Comparison of ENCODE assay signal across 15 mouse cellular contexts in the genomic region with DNA sequence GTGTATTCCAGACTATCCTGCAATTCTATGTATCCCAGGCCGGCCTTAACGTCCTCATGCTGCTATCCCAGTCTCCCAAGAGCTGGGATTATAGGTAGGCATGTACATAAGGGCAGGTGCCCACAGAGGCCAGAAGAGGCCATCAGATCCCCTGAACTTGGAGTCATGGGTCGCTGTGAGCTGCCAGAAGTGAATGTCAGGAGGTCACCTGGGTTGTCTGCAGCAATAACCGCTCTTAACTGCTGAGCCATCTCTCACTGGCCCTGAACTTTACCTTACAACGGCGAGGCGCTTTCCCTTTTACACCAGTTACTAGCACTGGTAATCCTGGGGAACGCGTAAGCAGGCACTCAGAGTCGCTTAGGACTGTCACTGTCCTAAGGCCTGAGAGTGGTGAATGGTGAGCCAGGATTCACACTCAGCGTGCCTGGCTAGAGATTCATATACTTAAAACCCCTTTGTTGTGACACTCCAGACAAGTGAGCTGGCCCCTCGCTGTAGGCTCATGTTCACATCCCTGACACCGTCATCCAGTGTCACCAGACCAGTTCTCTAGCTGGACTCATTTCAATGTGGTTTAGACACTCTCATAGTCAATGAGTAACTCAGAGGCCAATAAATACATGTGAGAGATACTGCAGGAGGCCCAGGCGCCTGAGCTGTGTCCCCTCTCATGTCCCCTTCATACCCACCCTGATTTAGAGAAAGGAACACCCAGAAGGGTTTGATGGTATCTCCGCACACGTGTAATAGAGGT. TPM values are rescaled to one million over a fixed set of nuclear protein-coding genes. Genes with fewer than 3 reads are reported as not detected.
A peak's percentile ranks its signal among the peaks of the same experiment; 100 is the strongest.
DNase-seq lines count a peak whose midpoint lies in the region; ATAC-seq and TF ChIP-seq lines count a peak whose summit lies in the region.
"Had no signal": no experiment of that assay in that cellular context is flagged by ENCODE, and none has a peak within 500 bp of the region (broad histone marks: within the 10 kb centered on the region; RNA-seq: fewer than 3 reads in every experiment).

No protein-coding gene starts in this region.

- H3K4me2 ChIP-seq in heart, embryonic 12.5 days = peak overlapping the region; percentile 76
- H3K4me2 ChIP-seq in kidney, postnatal 0 days (ENCODE audit: low read length) = no peak overlapping the region
- H3K4me2 ChIP-seq in intestine, embryonic 15.5 days (replicated peaks) = peak overlapping the region; percentile 80
- H3K4me2 ChIP-seq in hindbrain, embryonic 16.5 days (ENCODE audit: low read length) = no peak overlapping the region
- H3K4me2 ChIP-seq: limb, embryonic 12.5 days had no signal

- H3K9ac ChIP-seq in heart, embryonic 12.5 days = 0 out of 2 replicates have a peak overlapping the region, but pooled peaks have one; percentile 4
- no peak overlapping the region for H3K9ac ChIP-seq in kidney, postnatal 0 days (ENCODE audit: low read depth, low read length)
- peak overlapping the region; percentile 8; the same call in 1 of the 2 replicates for H3K9ac ChIP-seq in intestine, embryonic 15.5 days
- H3K9ac ChIP-seq in hindbrain, embryonic 16.5 days (ENCODE audit: low read depth, low read length) = no peak overlapping the region
- H3K9ac ChIP-seq: limb, embryonic 12.5 days had no signal

- H3K27ac ChIP-seq in heart, embryonic 12.5 days (ENCODE audit: poor library complexity, severe bottlenecking) = 0 out of 2 replicates have a peak overlapping the region, but pooled peaks have one; percentile 31
- peak overlapping the region; percentile 21; the same call in 1 of the 2 replicates for H3K27ac ChIP-seq in kidney, postnatal 0 days
- peak overlapping the region; percentile 91 for H3K27ac ChIP-seq in intestine, embryonic 15.5 days
- no peak overlapping the region for H3K27ac ChIP-seq in hindbrain, embryonic 16.5 days (ENCODE audit: low read depth, low read length)
- H3K27ac ChIP-seq: limb, embryonic 12.5 days; macrophage had no signal

- WGBS in heart, embryonic 12.5 days = 73% methylated on average over 16 of the region's 16 CpGs
- WGBS in kidney, postnatal 0 days = 80% methylated on average over 16 of the region's 16 CpGs
- WGBS in intestine, embryonic 15.5 days = 64% methylated on average over 16 of the region's 16 CpGs
- WGBS in hindbrain, embryonic 16.5 days = 92% methylated on average over 16 of the region's 16 CpGs

- H3K4me1 ChIP-seq in heart, embryonic 12.5 days (replicated peaks) = peaks cover 62% of the 10 kb centered on the region
- H3K4me1 ChIP-seq in kidney, postnatal 0 days (replicated peaks; ENCODE audit: insufficient read depth, low read length) = peaks cover 29% of the 10 kb centered on the region
- H3K4me1 ChIP-seq in intestine, embryonic 15.5 days (replicated peaks) = peaks cover 38% of the 10 kb centered on the region
- peaks cover 16% of the 10 kb centered on the region for H3K4me1 ChIP-seq in hindbrain, embryonic 16.5 days (ENCODE audit: control insufficient read depth, insufficient read depth, low read depth, low read length)

- H3K9me3 ChIP-seq in heart, embryonic 12.5 days (replicated peaks) = no peaks in the 10 kb centered on the region
- no peaks in the 10 kb centered on the region for H3K9me3 ChIP-seq in kidney, postnatal 0 days (replicated peaks; ENCODE audit: low read length)
- H3K9me3 ChIP-seq in intestine, embryonic 15.5 days = no peaks in the 10 kb centered on the region
- no peaks in the 10 kb centered on the region for H3K9me3 ChIP-seq in hindbrain, embryonic 16.5 days (ENCODE audit: control insufficient read depth, low read length)
- H3K9me3 ChIP-seq: limb, embryonic 12.5 days had no signal

- no peak for ATAC-seq in heart, embryonic 12.5 days (ENCODE audit: insufficient number of reproducible peaks, low FRiP score)
- no peak for ATAC-seq in kidney, postnatal 0 days (replicated peaks; ENCODE audit: low FRiP score, low read depth)
- ATAC-seq in intestine, embryonic 15.5 days = peak; percentile 78
- ATAC-seq in hindbrain, embryonic 16.5 days = no peak
- ATAC-seq: inflammation-experienced regulatory T-cells, adult 6 months had no signal

- no peaks in the 10 kb centered on the region for H3K36me3 ChIP-seq in heart, embryonic 12.5 days
- H3K36me3 ChIP-seq in kidney, postnatal 0 days (ENCODE audit: insufficient read depth, low read length) = no peaks in the 10 kb centered on the region
- no peaks in the 10 kb centered on the region for H3K36me3 ChIP-seq in intestine, embryonic 15.5 days
- no peaks in the 10 kb centered on the region for H3K36me3 ChIP-seq in hindbrain, embryonic 16.5 days (ENCODE audit: control insufficient read depth, insufficient read depth, low read length)
- H3K36me3 ChIP-seq: G1E; limb, embryonic 12.5 days had no signal

- no peaks in the 10 kb centered on the region for H3K27me3 ChIP-seq in heart, embryonic 12.5 days (replicated peaks)
- H3K27me3 ChIP-seq in kidney, postnatal 0 days (ENCODE audit: insufficient read depth, low read length) = no peaks in the 10 kb centered on the region
- no peaks in the 10 kb centered on the region for H3K27me3 ChIP-seq in intestine, embryonic 15.5 days (replicated peaks)
- peaks cover 4% of the 10 kb centered on the region; the same call in 1 of the 2 replicates for H3K27me3 ChIP-seq in hindbrain, embryonic 16.5 days (replicated peaks; ENCODE audit: control insufficient read depth, insufficient read depth, low read length)

- no peak overlapping the region for H3K4me3 ChIP-seq in heart, embryonic 12.5 days
- H3K4me3 ChIP-seq in kidney, postnatal 0 days (replicated peaks; ENCODE audit: low read depth, low read length) = no peak overlapping the region
- no peak overlapping the region for H3K4me3 ChIP-seq in intestine, embryonic 15.5 days (replicated peaks)
- H3K4me3 ChIP-seq in hindbrain, embryonic 16.5 days (ENCODE audit: low read length) = no peak overlapping the region
- H3K4me3 ChIP-seq: limb, embryonic 12.5 days had no signal

- TF ChIP-seq CTCF in kidney, postnatal 0 days (IDR thresholded peaks at IDR 0.05; ENCODE audit: low read depth) = no peak

- no peak for DNase-seq in heart, adult 9 months (ENCODE audit: low spot score in 2 of 2)
- no peak for DNase-seq in kidney, postnatal 0 days (ENCODE audit: low spot score)
- DNase-seq in kidney, postnatal 4 days = no peak
- peak; percentile 52 for DNase-seq in skeletal muscle tissue, adult 2 months (ENCODE audit: low read depth, low spot score)
- DNase-seq in frontal cortex, postnatal 36 days (ENCODE audit: low spot score in 2 of 2) = no peak
- DNase-seq: adrenal gland, postnatal 36 days; B cell, adult 2 months; layer of hippocampus, postnatal 36 days had no signal

RNA-seq across cellular contexts. Expression of a gene that starts 2.6 kb away (rescaled TPM):
- polyA plus RNA-seq in heart, embryonic 12.5 days (2016; fragmentation: Nextera tagmentation; extraction: Ambion mirVana) = 4.2 and 5.4 TPM in 2 replicates
- polyA plus RNA-seq in kidney, postnatal 0 days (2015; fragmentation: Nextera tagmentation; extraction: Ambion mirVana) = 0.74 and 1.2 TPM in 2 replicates
- 4.0 and 4.4 TPM in 2 replicates for polyA plus RNA-seq in intestine, embryonic 15.5 days (2015; fragmentation: Nextera tagmentation; extraction: Ambion mirVana)
- polyA plus RNA-seq in hindbrain, embryonic 16.5 days (2015; fragmentation: Nextera tagmentation; extraction: Ambion mirVana) = 0.19 and 0.60 TPM in 2 replicates
- polyA plus RNA-seq: G1E; inflammation-experienced regulatory T-cells, adult 6 months had no signal

Comparison
In these comparisons a context has a peak if more than half of its experiments do, and no peak if none do; other contexts are left out.
1. H3K4me2 ChIP-seq: peak in heart, embryonic 12.5 days (single experiment) and intestine, embryonic 15.5 days (single experiment); none in kidney, postnatal 0 days (single experiment) and hindbrain, embryonic 16.5 days (single experiment).
2. H3K9ac ChIP-seq: peak in heart, embryonic 12.5 days (single experiment) and intestine, embryonic 15.5 days (single experiment); none in kidney, postnatal 0 days (single experiment) and hindbrain, embryonic 16.5 days (single experiment).